Mouse (Mus musculus): ENCODE measurements around the gene Exosc7.

Gene Exosc7

DNA sequence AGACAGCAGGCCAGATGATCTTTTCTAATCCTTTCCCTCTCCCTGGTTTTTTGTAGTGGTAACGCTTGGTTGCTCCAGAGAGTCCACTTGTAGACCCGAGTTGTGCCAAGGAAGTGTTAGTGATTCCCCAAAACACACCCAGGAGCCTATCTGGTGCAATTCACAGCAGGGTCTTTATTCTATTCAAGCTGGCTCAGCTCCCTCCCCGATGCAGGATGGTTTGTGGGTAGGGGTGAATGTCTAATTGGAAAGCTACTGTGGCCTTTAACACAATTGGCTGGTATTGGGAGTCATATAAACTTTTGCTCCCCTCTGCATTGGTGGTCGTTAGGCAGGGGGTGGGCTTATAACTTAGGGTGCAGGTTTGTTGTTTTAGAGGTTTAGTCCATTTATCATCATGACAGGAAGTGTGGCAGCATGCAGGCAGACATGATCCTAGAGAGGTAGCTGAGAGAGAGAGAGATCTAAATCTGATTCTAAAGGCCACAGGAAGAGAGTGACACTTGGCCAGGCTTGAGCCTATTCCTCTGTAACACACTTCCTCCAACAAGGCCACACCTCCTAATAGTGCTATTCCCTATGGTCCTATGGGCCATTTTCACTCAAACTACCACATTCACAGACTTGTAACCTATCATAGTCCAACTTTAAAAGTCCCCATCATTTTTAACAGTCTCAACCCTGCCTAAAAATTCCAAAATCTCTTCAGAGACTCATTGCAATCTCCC, 27.0 kb downstream of the Exosc7 start:
- DNase-seq = no peak

GRCm38 (mm10) chr9:123148430-123148829, 35.4 kb downstream of the Exosc7 start:
- DNase-seq = no peak

GRCm38 (mm10) chr9:123150241-123151020, 37.4 kb downstream of the Exosc7 start, which contains the start of gene Clec3b:
Clec3b (plus strand) TSS chr9:123150946.
- DNase-seq = no peak

- no peak for DNase-seq
Observed at GRCm38 (mm10) chr9:123151561-123151960, 38.5 kb downstream of the Exosc7 start.

DNA sequence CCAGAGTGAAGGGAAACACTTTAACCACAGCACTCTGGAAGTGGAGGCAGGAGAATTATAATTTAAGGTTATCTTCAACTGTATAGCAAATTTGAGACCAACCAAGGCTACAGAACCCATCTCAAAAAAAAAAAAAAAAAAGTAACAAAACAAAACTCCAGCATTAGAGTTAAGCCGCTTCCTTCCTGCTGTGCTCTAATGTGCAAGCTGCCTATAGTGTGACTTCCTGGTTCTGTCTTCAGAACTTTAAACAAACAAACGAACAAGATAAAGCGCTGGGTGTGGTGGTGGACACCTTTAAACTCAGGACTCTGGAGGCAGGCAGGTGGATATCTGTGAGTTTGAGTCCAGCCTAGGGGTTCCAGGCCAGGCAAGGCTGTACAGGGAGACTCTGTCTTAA, 39.0 kb downstream of the Exosc7 start:
- no peak for DNase-seq

DNA sequence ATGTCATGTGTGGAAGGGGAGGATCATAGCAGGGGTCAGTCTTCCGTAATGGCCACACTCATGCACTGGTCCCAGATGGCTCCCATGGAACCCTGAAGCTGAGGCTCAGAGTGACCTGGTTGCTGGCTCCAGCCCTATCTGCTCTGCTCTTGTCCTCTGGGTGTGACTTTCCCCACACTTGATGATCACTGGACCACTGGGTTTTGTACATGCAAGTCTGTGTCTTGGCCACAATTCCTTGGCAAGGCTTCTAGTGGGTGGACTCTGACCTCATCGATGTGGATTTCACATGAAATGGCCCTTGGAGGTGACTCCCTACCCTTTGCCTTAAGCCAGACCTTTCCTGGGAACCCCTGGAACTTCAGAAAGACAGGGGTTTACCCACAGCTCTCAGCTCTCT, 40.1 kb downstream of the Exosc7 start:
- DNase-seq = no peak

GRCm38 (mm10) chr9:123156910-123157361, 43.9 kb downstream of the Exosc7 start:
- DNase-seq = peak; percentile 38

DNA sequence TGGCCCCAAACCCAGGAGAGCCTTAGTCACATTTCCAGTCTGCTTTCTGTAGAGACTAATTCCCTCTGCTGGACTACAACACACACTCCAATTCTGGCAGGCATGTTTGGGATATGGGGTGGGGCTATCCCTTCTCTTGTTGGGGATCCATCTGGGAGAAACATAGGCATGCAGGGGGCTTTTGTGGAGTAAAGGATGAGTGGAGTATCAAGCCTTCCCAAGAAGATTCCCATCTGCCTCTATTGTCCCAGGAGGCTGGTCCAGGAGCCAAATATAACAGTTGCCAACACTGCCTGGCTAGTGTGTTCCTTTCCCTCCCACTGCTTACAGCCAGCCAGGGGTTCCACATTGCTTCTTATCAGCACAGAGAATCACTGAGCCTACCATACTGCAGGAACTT, 44.7 kb downstream of the Exosc7 start:
- DNase-seq = no peak

- DNase-seq = peak; percentile 53
Observed at GRCm38 (mm10) chr9:123158125-123158836, 45.3 kb downstream of the Exosc7 start.

DNA sequence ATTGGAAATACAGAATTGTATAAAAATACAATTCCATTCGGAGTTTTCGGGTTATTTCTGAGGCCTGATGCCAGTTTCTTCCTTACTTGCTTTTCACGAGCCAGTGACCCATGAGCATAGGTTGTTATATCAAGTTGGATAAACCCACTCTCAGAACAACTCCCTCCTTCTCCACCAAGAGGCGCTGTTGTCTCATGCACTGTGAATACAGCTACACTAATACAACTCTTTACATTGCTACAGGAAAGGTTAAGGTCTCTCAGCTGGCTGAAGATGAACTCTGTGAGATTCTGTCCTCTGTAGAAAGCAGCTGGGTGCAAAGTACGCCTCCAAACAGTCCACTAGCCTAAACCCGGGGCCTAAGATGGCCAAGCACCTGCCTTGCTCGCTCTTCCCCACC, 46.3 kb downstream of the Exosc7 start:
- peak; percentile 57 for DNase-seq

DNA sequence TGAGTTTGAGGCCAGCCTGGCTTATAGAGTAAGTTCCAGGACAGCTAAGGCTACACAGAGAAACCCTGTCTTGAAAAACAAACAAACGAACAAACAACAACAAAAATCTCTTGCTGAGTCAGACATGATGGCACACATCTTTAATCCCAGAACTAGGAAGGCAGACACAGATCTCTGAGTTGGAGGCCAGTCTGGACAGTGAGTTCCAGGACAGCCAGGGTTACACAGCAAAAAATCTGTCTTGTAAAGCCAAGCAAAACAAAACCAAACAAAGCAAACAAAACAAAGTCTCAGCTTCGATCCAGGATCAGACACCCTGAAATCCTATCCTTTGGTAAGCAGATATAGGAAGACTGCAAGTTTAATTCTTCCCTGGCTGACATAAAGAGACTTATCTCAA, 48.8 kb downstream of the Exosc7 start:
- no peak for DNase-seq

GRCm38 (mm10) chr9:123162985-123163694, 50.1 kb downstream of the Exosc7 start:
- DNase-seq = no peak

DNA sequence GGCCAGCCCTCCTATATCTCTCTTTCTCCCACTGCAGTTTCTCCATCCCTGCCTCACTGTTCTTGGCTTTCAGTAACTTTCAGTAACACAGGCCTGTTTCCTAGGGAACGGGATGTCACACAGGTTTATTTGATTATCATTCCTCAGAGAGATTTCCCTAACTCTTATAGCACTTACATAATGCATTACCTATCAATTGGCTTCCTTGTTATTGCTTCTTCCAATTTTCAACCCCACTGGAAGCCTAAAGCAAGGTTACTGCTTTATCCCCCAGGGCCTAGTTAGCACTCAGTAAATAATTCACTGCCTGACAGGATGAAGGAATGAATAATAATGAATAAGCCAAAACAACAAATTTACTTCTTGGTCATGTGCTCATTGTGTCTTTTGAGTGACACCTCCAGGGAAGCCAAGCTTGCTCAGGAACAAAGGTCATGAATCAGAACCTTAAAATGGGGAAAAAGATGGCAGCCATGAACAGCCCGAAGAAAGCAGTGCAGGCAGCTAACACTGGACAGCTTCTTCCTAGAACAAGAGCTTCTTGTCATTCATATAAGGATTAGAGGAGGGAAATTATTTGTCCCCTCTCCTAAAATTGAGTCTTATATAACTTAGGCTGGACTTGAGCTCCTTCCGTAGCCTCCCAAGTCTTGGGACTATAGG, 52.9 kb downstream of the Exosc7 start:
- no peak for DNase-seq

GRCm38 (mm10) chr9:123173760-123174159, 60.7 kb downstream of the Exosc7 start:
- DNase-seq = no peak

GRCm38 (mm10) chr9:123174356-123174755, 61.3 kb downstream of the Exosc7 start:
- no peak for DNase-seq

GRCm38 (mm10) chr9:123177380-123178048, 64.5 kb downstream of the Exosc7 start:
- DNase-seq = no peak

DNA sequence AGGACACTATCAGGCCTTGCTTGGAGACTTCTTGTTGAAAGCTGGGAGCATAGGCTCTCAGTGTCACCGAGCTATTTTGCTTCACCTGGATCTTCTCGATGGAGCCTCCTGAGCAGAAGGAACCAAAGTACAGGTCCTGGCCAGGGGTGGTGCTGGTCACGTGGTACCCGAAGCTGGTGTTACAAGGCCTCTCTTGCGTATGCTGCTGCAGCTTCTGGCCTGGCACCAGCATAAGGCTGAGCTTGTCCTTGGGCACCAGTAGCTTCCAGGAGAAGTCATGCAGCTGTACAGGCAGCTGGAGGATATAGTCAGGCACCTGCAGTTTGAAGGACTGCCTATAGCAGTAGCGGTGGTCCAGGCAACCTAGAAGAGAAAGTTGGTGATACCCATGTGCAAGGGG, 67.0 kb downstream of the Exosc7 start:
- no peak for DNase-seq

- no peak for DNase-seq
Observed at GRCm38 (mm10) chr9:123183226-123183625, 70.2 kb downstream of the Exosc7 start.

GRCm38 (mm10) chr9:123185546-123185945, 72.5 kb downstream of the Exosc7 start:
- no peak for DNase-seq

All from embryo, embryonic 11 days (tissue).